Mouse (Mus musculus) forebrain, embryonic 14.5 days (tissue): ENCODE data around the gene Ifna14. TPM values are rescaled to one million over a fixed set of nuclear protein-coding genes. Genes with fewer than 3 reads are reported as not detected.

Experiments
- ATAC-seq: fragments of 200-750 bp; cut with Nextera tagmentation; 2 replicates; pipeline ENCODE4 v1.8.0; 2017; ENCODE audit warnings: mild to moderate bottlenecking, moderate library complexity
- DNase-seq: peaks from one replicate; pipeline ENCODE4 v3.0.0-alpha.2; 2015; ENCODE audit warnings: low spot score
- H3K27ac ChIP-seq: fragments of 300-500 bp; sonication (generic); 2 replicates; pipeline ENCODE4 v1.5.1; 2014; ENCODE audit warnings: low read depth, mild to moderate bottlenecking, control low read depth, low read length, moderate library complexity
- H3K27me3 ChIP-seq: fragments of 300-500 bp; sonication (generic); replicated peaks from 2 replicates; pipeline ENCODE4 v1.6.1; 2014; ENCODE audit warnings: low read length, control low read depth, mixed read lengths; ENCODE audit not compliant: control insufficient read depth, insufficient read depth
- H3K36me3 ChIP-seq: fragments of 300-500 bp; sonication (generic); 2 replicates; pipeline ENCODE4 v1.6.1; 2014; ENCODE audit warnings: low read length, control low read depth; ENCODE audit not compliant: control insufficient read depth, insufficient read depth
- H3K4me1 ChIP-seq: fragments of 300-500 bp; sonication (generic); 2 replicates; pipeline ENCODE4 v1.6.1; 2014; ENCODE audit warnings: antibody characterized with exemption, low read length, control low read depth; ENCODE audit not compliant: control insufficient read depth, insufficient read depth
- H3K4me2 ChIP-seq: fragments of 300-500 bp; sonication (generic); 2 replicates; pipeline ENCODE4 v1.6.1; 2014; ENCODE audit warnings: mild to moderate bottlenecking, control low read depth, low read length
- H3K4me3 ChIP-seq: fragments of 300-500 bp; sonication (generic); 2 replicates; pipeline ENCODE4 v1.5.1; 2014; ENCODE audit warnings: low read depth, low read length, control low read depth
- H3K9ac ChIP-seq: fragments of 300-500 bp; sonication (generic); 2 replicates; pipeline ENCODE4 v1.6.1; 2014; ENCODE audit warnings: mild to moderate bottlenecking, low read length, control low read depth, moderate library complexity
- H3K9me3 ChIP-seq: fragments of 300-500 bp; sonication (generic); replicated peaks from 2 replicates; pipeline ENCODE4 v1.6.1; 2016; ENCODE audit warnings: low read length, control low read depth, mixed read lengths; ENCODE audit not compliant: control insufficient read depth
- WGBS: fragments of 180-500 bp; shearing (Covaris S2); extraction: QIAGEN DNeasy Blood & Tissue Kit; methylation state at CpG from one replicate; pipeline ENCODE4 v1.1.7; 2014; 5-methylcytosine and 5-hydroxymethylcytosine counted together
- polyA plus RNA-seq: library from polyadenylated mRNA; unstranded; fragments of >200 nt; fragmentation: Nextera tagmentation; extraction: Ambion mirVana; gene quantifications from 2 replicates; pipeline ENCODE4 v1.2.1, GENCODE M21; 2014

Gene Ifna14
- polyA plus RNA-seq, 1 experiment from 2014 or later = not detected

- no peak within 1 kb of the TSS for H3K27ac ChIP-seq
- 91% methylated on average over 4 of the region's 4 CpGs for WGBS
- H3K4me2 ChIP-seq = no peak within 1 kb of the TSS
- ATAC-seq (no peak), DNase-seq (no peak)
- H3K27me3 ChIP-seq = no peaks in the 10 kb centered on the region
- H3K4me3 ChIP-seq = no peak within 1 kb of the TSS
- H3K4me1 ChIP-seq = no peaks in the 10 kb centered on the region
- H3K9ac ChIP-seq = no peak within 1 kb of the TSS
- no peaks in the 10 kb centered on the region for H3K36me3 ChIP-seq
- no peaks in the 10 kb centered on the region for H3K9me3 ChIP-seq
Measured at GRCm38 (mm10) chr4:88522674-88523073, 48.9 kb downstream of the Ifna14 start, which contains the start of gene Ifnb1. TSS of gene Ifnb1 (minus strand) at chr4:88522774.

Other genes starting within 250 kb of the Ifna14 start
- gene Hacd4, start 132.9 kb downstream of the Ifna14 start, polyA plus RNA-seq = 3.6 and 4.0 TPM in 2 replicates
- not detected in 2 replicates for gene Ifnb1, start 49.0 kb downstream of the Ifna14 start, polyA plus RNA-seq
- not detected in 2 replicates for gene Ifna15, start 13.6 kb downstream of the Ifna14 start, polyA plus RNA-seq
- gene Ifna9, start 20.6 kb upstream of the Ifna14 start, polyA plus RNA-seq = not detected in 2 replicates
- not detected in 2 replicates for gene Ifna12, start 31.6 kb upstream of the Ifna14 start, polyA plus RNA-seq
- gene C87499, start 62.6 kb upstream of the Ifna14 start, polyA plus RNA-seq = not detected in 2 replicates
- gene Ifna13, start 72.7 kb upstream of the Ifna14 start, polyA plus RNA-seq = not detected in 2 replicates
- gene Ifna16, start 105.1 kb upstream of the Ifna14 start, polyA plus RNA-seq = not detected in 2 replicates
- not detected in 2 replicates for gene Ifna2, start 112.1 kb upstream of the Ifna14 start, polyA plus RNA-seq
- not detected in 2 replicates for gene Ifnab, start 119.6 kb upstream of the Ifna14 start, polyA plus RNA-seq
- gene Gm26566, start 150.0 kb upstream of the Ifna14 start, polyA plus RNA-seq = 2.0 and 2.3 TPM in 2 replicates
- 145 and 154 TPM in 2 replicates for gene Klhl9, start 150.7 kb upstream of the Ifna14 start, polyA plus RNA-seq
- gene Gm13271, start 183.1 kb upstream of the Ifna14 start, polyA plus RNA-seq = not detected in 2 replicates
- not detected in 2 replicates for gene Gm13283, start 188.3 kb upstream of the Ifna14 start, polyA plus RNA-seq
- not detected in 2 replicates for gene Gm13290, start 202.0 kb upstream of the Ifna14 start, polyA plus RNA-seq
- gene Gm13289, start 205.1 kb upstream of the Ifna14 start, polyA plus RNA-seq = not detected in 2 replicates
- not detected in 2 replicates for gene Gm13272, start 208.1 kb upstream of the Ifna14 start, polyA plus RNA-seq
- not detected in 2 replicates for gene Ifnz, start 210.3 kb upstream of the Ifna14 start, polyA plus RNA-seq
- not detected in 2 replicates for gene Gm13276, start 213.9 kb upstream of the Ifna14 start, polyA plus RNA-seq
- gene Gm13277, start 216.8 kb upstream of the Ifna14 start, polyA plus RNA-seq = not detected in 2 replicates
- not detected in 2 replicates for gene Gm13278, start 219.8 kb upstream of the Ifna14 start, polyA plus RNA-seq
- not detected in 2 replicates for gene Gm13275, start 222.7 kb upstream of the Ifna14 start, polyA plus RNA-seq
- not detected in 2 replicates for gene Gm13279, start 225.6 kb upstream of the Ifna14 start, polyA plus RNA-seq
- 0.13 and 0.17 TPM in 2 replicates for gene Gm13285, start 227.9 kb upstream of the Ifna14 start, polyA plus RNA-seq
- gene Gm13287, start 231.5 kb upstream of the Ifna14 start, polyA plus RNA-seq = not detected in 2 replicates
- not detected in 2 replicates for gene Gm13288, start 233.7 kb upstream of the Ifna14 start, polyA plus RNA-seq
- not detected in 2 replicates for gene Ifna7, start 244.4 kb upstream of the Ifna14 start, polyA plus RNA-seq
- not detected in 2 replicates for gene Ifna11, start 248.2 kb upstream of the Ifna14 start, polyA plus RNA-seq